Mouse (Mus musculus): ENCODE results near the gene Slc32a1. TPM values are rescaled to one million over a fixed set of nuclear protein-coding genes. Genes with fewer than 3 reads are reported as not detected.
A peak's percentile ranks its signal among the peaks of the same experiment; 100 is the strongest.

Gene Slc32a1
- total RNA-seq, 2 experiments from 2014 or later = not detected

GRCm38 (mm10) chr2:158611726-158612670 is 1.4 kb downstream of the Slc32a1 start:
- no peak for DNase-seq (ENCODE audit: low spot score in 2 of 2)

- no peak for DNase-seq (ENCODE audit: low spot score in 2 of 2)
Observed at GRCm38 (mm10) chr2:158612671-158613250, 2.2 kb downstream of the Slc32a1 start.

GRCm38 (mm10) chr2:158613541-158614417 is 3.2 kb downstream of the Slc32a1 start:
- DNase-seq (ENCODE audit: low spot score in 2 of 2) = peak in 1 of 2 experiments; percentile 30

GRCm38 (mm10) chr2:158614418-158614955 is 3.9 kb downstream of the Slc32a1 start:
- DNase-seq (ENCODE audit: low spot score in 2 of 2) = no peak

- no peak for DNase-seq (ENCODE audit: low spot score in 2 of 2)
Observed at GRCm38 (mm10) chr2:158615161-158615680, 4.7 kb downstream of the Slc32a1 start.

GRCm38 (mm10) chr2:158615702-158616101 is 5.1 kb downstream of the Slc32a1 start:
- no peak for DNase-seq (ENCODE audit: low spot score in 2 of 2)

- no peak for DNase-seq (ENCODE audit: low spot score in 2 of 2)
Observed at GRCm38 (mm10) chr2:158616296-158616695, 5.7 kb downstream of the Slc32a1 start.

- DNase-seq (ENCODE audit: low spot score in 2 of 2) = no peak
Observed at GRCm38 (mm10) chr2:158616790-158617189, 6.2 kb downstream of the Slc32a1 start.

GRCm38 (mm10) chr2:158624718-158625222 is 14.2 kb downstream of the Slc32a1 start, which contains the start of gene Actr5:
Gene Actr5, plus strand, starts transcription at chr2:158624888.
- DNase-seq (ENCODE audit: low spot score in 2 of 2) = peak; percentile 78 to 94

- DNase-seq (ENCODE audit: low spot score in 2 of 2) = no peak
Observed at GRCm38 (mm10) chr2:158625231-158625630, 14.7 kb downstream of the Slc32a1 start.

GRCm38 (mm10) chr2:158625697-158626096 is 15.1 kb downstream of the Slc32a1 start:
- no peak for DNase-seq (ENCODE audit: low spot score in 2 of 2)

GRCm38 (mm10) chr2:158628858-158629257 is 18.3 kb downstream of the Slc32a1 start:
- no peak for DNase-seq (ENCODE audit: low spot score in 2 of 2)

GRCm38 (mm10) chr2:158629414-158629813 is 18.8 kb downstream of the Slc32a1 start:
- DNase-seq (ENCODE audit: low spot score in 2 of 2) = no peak

- DNase-seq (ENCODE audit: low spot score in 2 of 2) = no peak
Observed at GRCm38 (mm10) chr2:158631873-158632272, 21.3 kb downstream of the Slc32a1 start.

- peak in 1 of 2 experiments; percentile 51 for DNase-seq (ENCODE audit: low spot score in 2 of 2)
Observed at GRCm38 (mm10) chr2:158641869-158642268, 31.3 kb downstream of the Slc32a1 start.

GRCm38 (mm10) chr2:158642587-158642986 is 32.0 kb downstream of the Slc32a1 start:
- no peak for DNase-seq (ENCODE audit: low spot score in 2 of 2)

- DNase-seq (ENCODE audit: low spot score in 2 of 2) = no peak
Observed at GRCm38 (mm10) chr2:158643791-158644190, 33.2 kb downstream of the Slc32a1 start.

- no peak for DNase-seq (ENCODE audit: low spot score in 2 of 2)
Observed at GRCm38 (mm10) chr2:158651159-158651908, 40.8 kb downstream of the Slc32a1 start.

GRCm38 (mm10) chr2:158652985-158653384 is 42.4 kb downstream of the Slc32a1 start:
- DNase-seq (ENCODE audit: low spot score in 2 of 2) = peak in 1 of 2 experiments; percentile 66

- DNase-seq (ENCODE audit: low spot score in 2 of 2) = no peak
Observed at GRCm38 (mm10) chr2:158654717-158655116, 44.1 kb downstream of the Slc32a1 start.
